Mouse (Mus musculus) E14TG2a.4 (cell line): ENCODE measurements at regions not wholly inside any gene's neighbourhood (a gene's known extent, or its start where the extent isn't known, plus 50 kb on each side); places are given as distances from the start of the nearest gene placed in this dataset.

Source experiments
- H3K27me3 ChIP-seq: 2 replicates; pipeline ENCODE4 v1.6.1; 2014; ENCODE audit warnings: low read length, control low read depth; ENCODE audit not compliant: insufficient read depth
- H3K36me3 ChIP-seq: 2 replicates; pipeline ENCODE4 v1.6.1; 2014; ENCODE audit warnings: low read length, control low read depth; ENCODE audit not compliant: insufficient read depth
- H3K4me1 ChIP-seq: replicated peaks from 2 replicates; pipeline ENCODE4 v1.6.1; 2014; ENCODE audit warnings: low read depth, low read length, control low read depth
- H3K4me3 ChIP-seq: replicated peaks from 2 replicates; pipeline ENCODE4 v1.5.1; 2014; ENCODE audit warnings: mild to moderate bottlenecking, low read length
- H3K9me3 ChIP-seq: 2 replicates; pipeline ENCODE4 v1.6.1; 2014; ENCODE audit warnings: low read length, control low read depth
- CTCF ChIP-seq: conservative IDR thresholded peaks from 2 replicates; pipeline ENCODE4 v1.5.1; 2014; ENCODE audit warnings: low read length
- NANOG ChIP-seq: IDR thresholded peaks from 2 replicates; pipeline ENCODE4 v1.6.1; 2014; ENCODE audit warnings: borderline replicate concordance, low read length, mixed read lengths
- POU5F1 ChIP-seq: IDR thresholded peaks from 2 replicates; pipeline ENCODE4 v1.6.1; 2014; ENCODE audit warnings: low read length, borderline replicate concordance

DNA sequence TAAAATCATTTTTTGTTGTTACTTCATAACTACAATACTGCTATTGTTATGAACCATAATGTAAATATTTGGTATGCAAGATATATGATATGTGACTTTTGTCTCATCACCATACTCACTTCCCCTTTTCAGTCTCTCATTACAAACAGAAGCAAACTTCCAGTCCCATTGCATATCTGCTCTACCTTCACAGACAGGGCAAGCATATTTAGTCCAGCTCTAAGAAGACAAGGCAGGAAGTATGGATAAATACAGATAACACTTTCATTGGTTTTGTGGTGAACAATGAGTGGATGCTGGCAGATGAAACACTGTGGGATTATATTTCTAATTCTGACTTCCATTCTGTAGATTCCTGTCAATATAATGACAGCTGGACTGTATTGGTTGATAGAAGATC is 858.0 kb upstream of the Zeb2 start:
- no peak for TF ChIP-seq POU5F1
- TF ChIP-seq CTCF = no peak
- TF ChIP-seq NANOG = no peak
- Histone ChIP-seq H3K4me3 (no peak overlapping the region), H3K9me3 (no peaks in the 10 kb centered on the region), H3K36me3 (no peaks in the 10 kb centered on the region), H3K27me3 (no peaks in the 10 kb centered on the region), H3K4me1 (no peaks in the 10 kb centered on the region)

DNA sequence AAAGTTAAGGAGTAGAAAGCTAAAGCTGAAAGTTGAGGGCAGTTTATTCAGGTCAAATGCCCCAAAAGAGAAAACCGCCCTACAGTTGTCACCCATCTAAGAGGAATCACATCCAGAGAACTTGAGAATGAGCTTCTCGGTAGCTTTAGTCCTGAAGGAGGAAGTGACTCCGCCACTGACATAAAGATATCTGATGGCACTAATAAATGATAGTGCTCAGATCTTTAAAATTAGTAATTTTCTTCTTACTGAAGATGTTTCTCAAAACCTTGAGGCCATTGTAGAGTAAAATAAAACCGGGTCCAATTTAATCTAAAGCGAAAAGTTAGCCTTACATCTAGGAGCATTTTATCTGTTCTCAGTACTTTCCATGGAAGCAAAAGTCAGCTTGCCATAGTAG is 851.4 kb upstream of the Zeb2 start:
- H3K4me3 ChIP-seq = no peak overlapping the region
- no peaks in the 10 kb centered on the region for H3K27me3 ChIP-seq
- no peaks in the 10 kb centered on the region for H3K9me3 ChIP-seq
- H3K4me1 ChIP-seq = no peaks in the 10 kb centered on the region
- no peaks in the 10 kb centered on the region for H3K36me3 ChIP-seq
- TF ChIP-seq NANOG = no peak
- no peak for TF ChIP-seq CTCF
- no peak for TF ChIP-seq POU5F1

- Histone ChIP-seq H3K4me1 (no peaks in the 10 kb centered on the region), H3K4me3 (no peak overlapping the region), H3K36me3 (no peaks in the 10 kb centered on the region), H3K27me3 (no peaks in the 10 kb centered on the region), H3K9me3 (no peaks in the 10 kb centered on the region)
- TF ChIP-seq NANOG = no peak
Measured at GRCm38 (mm10) chr2:45956792-45957330, 839.7 kb upstream of the Zeb2 start.

DNA sequence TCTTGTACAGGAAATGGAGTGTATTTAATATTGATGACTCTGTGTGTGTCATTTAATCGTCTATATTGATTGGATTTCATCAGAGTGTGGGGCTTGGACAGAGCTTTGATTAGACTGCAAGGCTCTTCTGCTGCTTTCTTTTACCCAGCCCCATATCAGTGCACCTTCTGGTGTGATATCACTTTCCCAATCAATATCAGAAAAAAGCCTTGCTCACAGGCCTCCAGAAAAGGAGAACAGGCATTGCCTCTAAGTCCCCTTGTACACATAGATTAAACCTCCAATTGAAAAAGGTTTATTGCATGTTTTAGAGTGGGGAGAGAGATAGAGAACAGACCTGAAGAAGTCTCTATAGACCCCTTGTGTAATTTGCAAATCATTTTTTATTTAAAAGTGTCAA is 831.6 kb upstream of the Zeb2 start:
- Histone ChIP-seq H3K27me3 (no peaks in the 10 kb centered on the region), H3K9me3 (no peaks in the 10 kb centered on the region), H3K4me1 (no peaks in the 10 kb centered on the region), H3K4me3 (no peak overlapping the region), H3K36me3 (no peaks in the 10 kb centered on the region)
- no peak for TF ChIP-seq CTCF

DNA sequence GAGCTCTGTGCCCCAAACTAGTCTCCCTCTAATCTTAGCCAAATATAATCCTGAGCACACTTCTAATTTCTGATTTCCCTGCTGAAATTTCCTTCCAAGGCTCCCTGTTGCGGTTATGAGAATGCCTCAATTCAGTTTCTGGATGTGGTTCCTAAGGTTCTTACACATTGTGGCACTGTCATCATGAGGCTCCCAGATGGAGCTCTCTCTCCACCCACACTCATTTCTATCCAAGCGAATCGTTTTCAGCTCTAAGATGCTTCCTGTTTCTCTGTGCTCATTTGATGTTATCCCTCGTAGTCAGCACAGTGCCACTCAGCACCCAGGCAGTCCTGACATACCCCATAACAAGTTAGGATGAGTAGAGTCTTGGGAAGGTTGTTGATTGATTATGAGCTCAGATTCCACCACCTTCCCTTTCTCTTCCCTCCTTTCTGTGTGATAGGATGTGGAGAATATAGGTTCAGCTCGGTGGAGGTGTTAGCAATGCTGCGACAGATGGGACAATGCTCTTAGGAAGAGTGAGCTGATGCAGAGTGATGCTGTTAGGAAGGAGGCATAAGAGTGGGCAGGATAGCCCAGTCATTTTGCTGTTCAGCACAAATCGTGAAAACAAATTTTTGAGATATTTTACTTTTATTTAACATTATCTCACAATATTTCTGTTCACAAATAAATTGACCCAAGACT is 808.7 kb upstream of the Zeb2 start:
- no peak for TF ChIP-seq NANOG
- Histone ChIP-seq H3K27me3 (no peaks in the 10 kb centered on the region), H3K36me3 (no peaks in the 10 kb centered on the region), H3K9me3 (no peaks in the 10 kb centered on the region), H3K4me3 (no peak overlapping the region), H3K4me1 (no peaks in the 10 kb centered on the region)

- Histone ChIP-seq H3K36me3 (no peaks in the 10 kb centered on the region), H3K4me1 (no peaks in the 10 kb centered on the region), H3K4me3 (no peak overlapping the region), H3K9me3 (peaks cover 4% of the 10 kb centered on the region; the same call in 1 of the 2 replicates), H3K27me3 (no peaks in the 10 kb centered on the region)
- TF ChIP-seq NANOG (no peak), CTCF (no peak), POU5F1 (no peak)
Measured at GRCm38 (mm10) chr2:45908871-45909270, 791.7 kb upstream of the Zeb2 start.

DNA sequence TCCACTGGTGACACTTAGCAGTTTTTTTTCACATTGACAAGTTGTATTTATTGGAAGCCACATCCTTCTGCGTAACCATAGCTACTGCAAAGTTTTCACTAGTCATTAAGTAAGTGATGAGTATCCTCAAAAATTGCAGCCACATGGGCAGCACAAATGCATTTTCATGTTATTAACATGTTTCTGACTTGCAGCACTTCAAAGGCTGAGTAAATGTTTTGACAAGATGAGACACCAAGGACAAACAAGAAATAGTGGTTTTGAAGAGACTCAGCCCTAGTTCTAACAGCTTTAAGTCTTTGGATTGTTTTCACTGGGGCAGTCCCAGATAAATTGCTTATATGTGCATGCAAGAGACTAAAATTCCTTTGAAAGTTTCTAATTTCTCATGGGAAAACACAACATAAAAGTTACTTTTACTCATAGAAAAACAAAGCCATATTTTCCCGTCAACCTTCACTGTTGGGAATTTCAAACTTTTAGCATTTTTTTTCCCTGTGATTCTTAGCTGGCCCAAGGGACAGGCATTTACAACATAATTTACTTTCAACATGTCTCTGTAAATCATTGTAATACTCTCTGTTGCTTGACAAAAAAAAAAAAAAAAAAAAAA is 787.5 kb upstream of the Zeb2 start:
- H3K36me3 ChIP-seq = no peaks in the 10 kb centered on the region
- no peaks in the 10 kb centered on the region for H3K27me3 ChIP-seq
- H3K4me1 ChIP-seq = no peaks in the 10 kb centered on the region
- H3K4me3 ChIP-seq = no peak overlapping the region
- TF ChIP-seq POU5F1 (no peak), NANOG (no peak), CTCF (no peak)
- H3K9me3 ChIP-seq = peaks cover 8% of the 10 kb centered on the region

DNA sequence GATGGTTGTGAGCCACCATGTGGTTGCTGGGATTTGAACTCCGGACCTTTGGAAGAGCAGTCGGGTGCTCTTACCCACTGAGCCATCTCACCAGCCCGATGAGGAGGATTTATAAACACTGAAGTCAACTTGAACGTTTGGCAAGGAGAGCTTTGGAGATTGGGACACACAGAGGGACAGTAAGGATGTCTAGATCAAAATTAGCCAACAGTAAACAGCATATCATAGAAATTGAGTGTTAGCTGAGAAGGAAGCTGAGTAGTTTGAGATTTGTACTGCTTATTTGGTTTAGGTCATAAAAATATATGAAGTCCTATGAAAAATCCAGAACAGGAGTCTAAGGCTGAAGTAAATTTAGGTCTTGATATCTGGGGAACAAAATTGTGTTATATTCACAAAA is 786.9 kb upstream of the Zeb2 start:
- Histone ChIP-seq H3K27me3 (no peaks in the 10 kb centered on the region), H3K4me3 (no peak overlapping the region), H3K36me3 (no peaks in the 10 kb centered on the region), H3K9me3 (peaks cover 8% of the 10 kb centered on the region), H3K4me1 (no peaks in the 10 kb centered on the region)
- TF ChIP-seq POU5F1 = no peak
- no peak for TF ChIP-seq CTCF

DNA sequence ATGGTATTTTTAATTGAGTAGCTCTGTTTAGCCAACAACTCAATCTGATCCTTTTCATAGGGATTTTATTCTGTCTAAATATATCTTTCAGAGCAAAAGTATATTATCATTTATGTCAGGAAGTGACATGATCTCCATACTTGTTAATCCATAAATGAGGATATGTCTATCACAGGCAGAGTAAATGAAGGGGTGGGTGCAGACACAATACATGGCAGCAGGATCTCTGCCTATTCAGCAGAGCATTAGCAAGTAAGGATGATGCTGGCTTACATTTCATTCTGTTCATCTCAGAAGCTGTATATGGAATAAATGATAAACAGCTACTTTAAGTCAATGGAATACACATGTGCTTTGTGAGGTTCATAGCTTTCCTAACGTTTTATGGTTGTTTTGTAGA is 786.2 kb upstream of the Zeb2 start:
- Histone ChIP-seq H3K4me1 (no peaks in the 10 kb centered on the region), H3K4me3 (no peak overlapping the region), H3K36me3 (no peaks in the 10 kb centered on the region), H3K9me3 (peaks cover 8% of the 10 kb centered on the region), H3K27me3 (no peaks in the 10 kb centered on the region)
- TF ChIP-seq NANOG = no peak
- TF ChIP-seq POU5F1 = no peak
- TF ChIP-seq CTCF = no peak
